Mouse (Mus musculus): ENCODE results near the gene Npr2.

Gene Npr2

GRCm38 (mm10) chr4:43631046-43631955, at the start of gene Npr2:
TSS of gene Npr2 (plus strand) at chr4:43631935.
- no peak for TF ChIP-seq GATA4 (IDR thresholded peaks at IDR 0.05; ENCODE audit: insufficient replicate concordance, low read length)

GRCm38 (mm10) chr4:43582241-43582640, 49.5 kb upstream of the Npr2 start:
- TF ChIP-seq GATA4 (IDR thresholded peaks at IDR 0.05; ENCODE audit: insufficient replicate concordance, low read length) = no peak

- no peak for TF ChIP-seq GATA4 (IDR thresholded peaks at IDR 0.05; ENCODE audit: insufficient replicate concordance, low read length)
These were observed 48.3 kb upstream of the Npr2 start for GRCm38 (mm10) chr4:43583421-43583820.

GRCm38 (mm10) chr4:43584444-43585416, 47.0 kb upstream of the Npr2 start, which contains the start of gene Msmp:
TSS of gene Msmp (minus strand) at chr4:43584494.
- no peak for TF ChIP-seq GATA4 (IDR thresholded peaks at IDR 0.05; ENCODE audit: insufficient replicate concordance, low read length)

GRCm38 (mm10) chr4:43585682-43586081, 46.1 kb upstream of the Npr2 start:
- TF ChIP-seq GATA4 (IDR thresholded peaks at IDR 0.05; ENCODE audit: insufficient replicate concordance, low read length) = no peak

GRCm38 (mm10) chr4:43586411-43586810, 45.3 kb upstream of the Npr2 start:
- TF ChIP-seq GATA4 (IDR thresholded peaks at IDR 0.05; ENCODE audit: insufficient replicate concordance, low read length) = no peak

GRCm38 (mm10) chr4:43587681-43588080, 44.1 kb upstream of the Npr2 start:
- TF ChIP-seq GATA4 (IDR thresholded peaks at IDR 0.05; ENCODE audit: insufficient replicate concordance, low read length) = peak; percentile 82; the same call in 1 of the 2 replicates

GRCm38 (mm10) chr4:43591543-43591942, 40.2 kb upstream of the Npr2 start:
- TF ChIP-seq GATA4 (IDR thresholded peaks at IDR 0.05; ENCODE audit: insufficient replicate concordance, low read length) = peak; percentile 89; the same call in 1 of the 2 replicates

- TF ChIP-seq GATA4 (IDR thresholded peaks at IDR 0.05; ENCODE audit: insufficient replicate concordance, low read length) = no peak
These were observed 39.8 kb upstream of the Npr2 start for GRCm38 (mm10) chr4:43591961-43592360.

GRCm38 (mm10) chr4:43593453-43593852, 38.3 kb upstream of the Npr2 start:
- TF ChIP-seq GATA4 (IDR thresholded peaks at IDR 0.05; ENCODE audit: insufficient replicate concordance, low read length) = no peak

- TF ChIP-seq GATA4 (IDR thresholded peaks at IDR 0.05; ENCODE audit: insufficient replicate concordance, low read length) = no peak
These were observed 33.5 kb upstream of the Npr2 start for GRCm38 (mm10) chr4:43598200-43598599.

- no peak for TF ChIP-seq GATA4 (IDR thresholded peaks at IDR 0.05; ENCODE audit: insufficient replicate concordance, low read length)
These were observed 32.9 kb upstream of the Npr2 start for GRCm38 (mm10) chr4:43598650-43599380.

- no peak for TF ChIP-seq GATA4 (IDR thresholded peaks at IDR 0.05; ENCODE audit: insufficient replicate concordance, low read length)
These were observed 31.4 kb upstream of the Npr2 start for GRCm38 (mm10) chr4:43600195-43600934.

- no peak for TF ChIP-seq GATA4 (IDR thresholded peaks at IDR 0.05; ENCODE audit: insufficient replicate concordance, low read length)
These were observed 27.6 kb upstream of the Npr2 start for GRCm38 (mm10) chr4:43604099-43604498.

Measured in liver, adult (tissue).